Mouse (Mus musculus) heart, postnatal 25 days (tissue): ENCODE results near the gene Stk11. TPM values are rescaled to one million over a fixed set of nuclear protein-coding genes. Genes with fewer than 3 reads are reported as not detected.

Experiments
- DNase-seq: peaks from one replicate; pipeline ENCODE4 v3.0.0; 2022; ENCODE audit warnings: low spot score
- intact Hi-C: fragments of 180-260 bp; cut with DNase I; formaldehyde crosslinking; loops from one replicate; pipeline ENCODE4 v1.15.1; 2025
- total RNA-seq, 2 experiments: library from RNA; stranded (reverse); gene quantifications; 2 replicates each; pipeline ENCODE4 v1.2.3; 2021

Stk11 gene
- total RNA-seq, 2 experiments from 2014 or later, result 133 to 138 TPM

DNA sequence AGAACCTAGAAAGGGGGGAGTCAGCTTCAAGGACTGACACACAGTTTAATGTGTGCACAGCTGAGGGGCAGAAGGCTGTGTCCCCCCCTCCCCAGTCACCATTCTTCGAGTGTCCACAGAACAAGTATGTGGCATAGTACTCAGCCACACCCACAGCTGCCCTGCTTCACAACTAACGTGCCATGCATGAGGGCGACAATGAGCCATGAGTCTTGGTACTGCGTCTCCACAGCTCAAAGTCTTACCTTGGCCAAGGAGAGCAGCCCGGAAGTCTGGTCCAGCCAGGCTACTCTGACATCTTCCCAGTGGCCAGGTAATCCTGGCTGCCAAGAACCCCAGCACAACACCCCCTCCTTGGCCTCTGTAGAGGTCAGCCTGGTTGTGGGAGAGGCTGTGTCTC lies 22.9 kb upstream of the Stk11 start:
- no peak for DNase-seq
- intact Hi-C loops, result no loop called here

DNA sequence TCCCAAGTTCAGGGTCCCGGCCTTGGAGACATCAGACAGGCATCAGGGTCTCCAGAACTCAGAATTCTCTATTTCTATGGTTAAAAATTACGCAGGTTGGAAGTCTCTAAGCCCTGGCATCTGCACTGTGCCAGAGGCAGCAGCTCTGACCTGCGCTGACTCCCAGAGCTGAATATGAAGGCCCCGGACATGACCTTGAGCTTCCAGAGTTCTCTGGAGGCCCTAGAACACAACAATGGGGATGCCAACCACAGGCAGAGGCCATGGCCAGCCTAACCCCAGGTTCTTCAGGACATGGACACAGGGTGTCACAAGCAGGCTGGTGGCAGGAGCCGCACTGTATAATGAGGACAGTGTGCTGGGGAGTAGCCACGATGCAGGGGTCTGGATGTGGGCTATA lies 21.5 kb upstream of the Stk11 start:
- intact Hi-C loops, result no loop called here
- DNase-seq, result no peak

DNA sequence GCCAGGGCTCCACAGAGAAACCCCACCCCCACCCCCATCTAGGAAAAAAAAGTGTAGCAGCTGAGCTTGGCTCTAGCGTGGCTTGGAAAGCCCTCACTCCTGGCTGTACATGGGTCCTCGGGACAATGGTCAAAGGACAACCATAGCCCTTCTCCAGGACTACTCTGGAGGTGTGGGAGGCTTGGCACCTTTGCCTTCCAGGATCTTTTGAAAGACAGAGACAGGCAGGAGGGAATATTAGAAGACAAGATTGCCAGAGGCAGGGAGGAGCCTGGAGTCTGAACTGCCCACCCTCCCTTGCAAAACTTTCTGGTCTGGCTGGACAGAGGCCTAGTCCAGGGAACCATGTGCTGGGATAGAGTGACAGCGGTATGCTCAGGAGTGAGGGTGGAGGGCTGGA lies 20.9 kb upstream of the Stk11 start:
- DNase-seq, result no peak
- intact Hi-C loops, result no loop called here

DNA sequence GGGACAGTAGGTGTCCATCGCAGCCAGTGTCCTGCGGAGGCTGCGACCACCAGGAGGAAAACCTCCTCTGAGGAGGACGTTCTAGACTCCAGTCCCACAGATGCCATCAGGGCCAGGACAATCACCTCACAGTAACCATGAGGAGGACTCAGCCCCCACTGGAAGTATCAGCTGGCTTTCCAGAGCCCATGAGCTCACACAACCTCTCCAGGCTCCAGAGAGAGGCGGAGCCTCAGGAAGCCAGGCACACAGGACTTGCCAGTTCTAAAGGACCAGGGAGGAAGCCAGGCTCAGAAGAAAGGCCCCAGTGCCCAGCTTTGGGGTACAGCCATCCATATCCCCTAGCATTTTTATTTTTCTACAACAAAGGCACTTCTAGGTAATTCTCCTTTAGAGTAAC lies 20.1 kb upstream of the Stk11 start:
- DNase-seq, result no peak
- intact Hi-C loops, result no loop called here

DNA sequence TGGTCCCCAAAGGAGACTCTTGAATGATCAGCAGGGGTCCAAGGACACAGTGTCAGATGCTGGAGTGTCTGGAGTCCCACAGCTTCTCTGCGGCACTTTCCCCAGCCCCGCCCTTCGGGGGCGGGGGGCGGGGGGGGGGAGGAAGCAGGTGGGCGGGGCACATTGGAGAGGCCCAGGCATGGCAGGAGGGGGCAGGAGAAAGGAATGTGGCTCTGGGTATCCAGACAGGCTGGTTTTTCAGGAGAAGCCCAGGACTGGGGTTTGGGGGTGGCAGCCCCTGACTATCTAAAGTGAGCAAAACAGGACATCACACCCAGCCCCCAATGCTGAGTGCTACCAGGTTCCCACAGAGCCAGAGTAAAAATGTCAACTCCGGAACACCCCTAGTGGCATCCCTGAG lies 18.3 kb upstream of the Stk11 start:
- intact Hi-C loops, result no loop called here
- no peak for DNase-seq

DNA sequence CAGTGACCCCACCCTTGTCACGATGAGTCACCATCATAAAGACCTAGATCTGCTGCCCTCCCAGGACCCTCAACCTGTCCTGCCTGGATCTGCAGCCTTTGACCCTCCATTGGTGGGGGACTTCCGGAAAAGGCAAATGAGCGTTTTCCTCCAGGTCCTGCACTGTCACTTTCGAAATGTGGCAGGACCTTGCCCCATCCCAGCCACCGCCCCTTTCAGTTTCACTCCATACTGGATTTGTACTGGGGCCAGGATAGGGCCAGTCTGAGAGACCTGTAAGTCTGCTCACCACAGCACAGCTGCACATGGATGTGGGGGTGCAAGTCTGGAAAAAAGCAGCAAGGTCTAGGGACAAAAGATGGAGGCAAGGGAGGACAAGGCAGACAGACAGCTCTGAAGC lies 17.0 kb upstream of the Stk11 start:
- intact Hi-C loops, result no loop called here
- DNase-seq, result no peak

DNA sequence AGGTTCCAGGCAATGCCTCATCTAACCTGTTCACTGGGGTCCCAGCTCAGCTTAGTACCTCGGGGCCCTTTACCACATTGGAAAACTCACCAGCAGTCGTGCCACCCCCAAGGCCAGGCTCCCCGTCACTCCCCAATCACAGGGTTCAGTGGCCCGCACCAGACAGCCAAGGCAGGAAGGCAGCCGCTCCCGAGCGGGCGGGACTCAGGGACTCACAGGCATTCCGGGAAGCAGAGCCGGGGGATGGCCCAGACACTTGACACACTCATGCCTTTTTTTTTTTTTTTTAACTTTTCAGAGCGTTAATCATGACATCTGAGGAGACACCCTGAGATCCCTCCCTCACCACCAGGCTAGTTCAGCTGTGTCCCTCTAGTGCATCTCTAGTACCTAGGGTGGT lies 14.6 kb upstream of the Stk11 start:
- DNase-seq, result no peak
- intact Hi-C loops, result no loop called here

DNA sequence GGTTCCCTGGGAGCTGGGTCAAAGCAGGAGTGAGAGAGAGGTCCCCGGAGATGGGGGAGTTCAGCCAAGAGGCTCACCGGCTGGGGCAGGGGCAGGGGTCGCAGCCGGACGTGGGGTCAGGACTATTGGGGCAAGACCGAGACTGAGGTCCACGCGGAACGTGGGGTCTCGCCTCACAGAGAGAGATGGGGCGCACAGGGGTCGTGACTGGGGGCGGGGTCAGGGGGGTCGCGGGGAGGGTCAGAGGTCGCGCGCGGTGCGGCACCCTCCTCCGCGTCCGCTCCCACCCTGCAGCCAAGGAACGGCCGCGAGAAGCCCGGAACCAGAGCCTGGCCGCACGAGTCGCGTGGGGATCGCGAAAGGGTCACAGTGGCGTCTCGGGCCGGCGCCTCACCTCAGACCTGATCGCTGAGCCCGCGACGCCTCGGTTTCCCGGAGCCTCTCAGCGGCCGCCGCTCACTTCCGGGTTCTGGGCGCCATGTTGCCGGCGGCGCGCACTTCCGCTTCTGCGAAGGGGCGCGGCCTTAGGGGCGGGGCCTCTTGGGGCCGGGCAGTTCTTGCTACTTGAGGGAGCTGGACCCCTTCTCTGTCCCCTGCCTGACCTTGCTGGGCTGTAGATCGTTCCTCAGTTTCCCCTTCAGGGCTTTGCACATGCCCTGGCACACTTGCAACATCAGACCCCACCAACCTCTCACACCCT lies 13.2 kb upstream of the Stk11 start:
- DNase-seq, result peak; percentile 78
- intact Hi-C loops, result no loop called here

DNA sequence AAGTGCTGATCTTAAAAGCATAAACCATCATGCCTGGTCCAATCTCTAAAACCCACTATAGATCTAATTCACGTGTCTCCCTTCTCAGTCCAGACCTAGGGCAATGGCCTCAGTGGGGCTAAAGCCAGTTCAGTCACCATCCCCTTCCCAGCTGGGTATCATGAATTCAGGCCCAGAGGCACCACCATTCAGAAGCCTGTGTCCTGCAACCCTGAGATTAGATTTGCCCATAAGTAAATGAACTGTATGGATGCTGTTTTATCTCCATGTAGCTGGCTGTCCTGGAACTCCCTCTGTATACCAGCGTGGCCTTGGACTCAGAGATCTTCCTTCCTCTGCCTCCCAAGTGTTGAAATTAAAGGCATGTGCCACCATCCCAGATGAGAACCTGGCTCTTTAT lies 12.6 kb upstream of the Stk11 start:
- intact Hi-C loops, result no loop called here

DNA sequence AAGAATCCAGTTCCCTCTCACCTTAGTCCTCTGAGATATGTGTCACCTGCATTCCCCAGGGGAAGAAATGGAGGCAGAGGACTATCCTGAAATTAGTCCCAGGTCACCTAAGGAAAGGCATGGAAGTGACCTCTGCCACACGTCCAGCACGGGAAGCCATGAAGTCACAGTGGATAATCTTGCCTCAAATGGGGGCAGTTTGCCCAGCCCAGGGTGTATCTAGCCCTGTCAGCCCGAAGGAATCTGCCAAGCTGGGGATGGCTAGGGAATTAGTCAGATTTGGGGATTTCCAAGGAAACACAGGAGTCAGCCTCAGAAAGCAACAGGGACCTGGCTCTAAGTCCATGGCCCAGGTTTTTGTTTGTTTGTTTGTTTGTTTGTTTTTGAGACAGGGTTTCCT lies 11.4 kb upstream of the Stk11 start:
- intact Hi-C loops, result no loop called here
- no peak for DNase-seq

More for the DNA sequence above, 12.6 kb upstream of the Stk11 start:
- no peak for DNase-seq

DNA sequence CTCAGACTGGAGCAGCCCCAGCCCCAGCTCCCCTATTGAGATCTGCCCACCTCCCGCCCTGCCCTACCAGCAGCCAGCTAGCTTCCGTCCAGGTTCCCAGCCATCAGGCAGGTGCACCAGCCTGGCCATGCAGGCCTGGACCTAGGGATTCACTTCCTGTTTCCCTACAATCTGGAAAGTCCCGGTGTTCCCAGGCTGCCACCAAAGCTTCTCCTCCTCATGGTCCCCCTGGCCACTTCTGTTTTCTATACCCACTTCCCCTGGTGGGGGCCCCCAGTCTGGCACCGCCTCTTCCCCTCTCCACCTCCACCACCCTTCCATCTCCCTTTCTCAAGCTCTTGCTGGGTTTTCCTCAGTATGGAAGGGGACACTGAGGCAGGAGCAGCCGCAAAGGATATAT lies 10.1 kb upstream of the Stk11 start, which contains the start of gene Sbno2:
TSS of gene Sbno2 (minus strand) at position 112 of the 400 bp plus-strand sequence.
- intact Hi-C loops, result no loop called here
- DNase-seq, result no peak

DNA sequence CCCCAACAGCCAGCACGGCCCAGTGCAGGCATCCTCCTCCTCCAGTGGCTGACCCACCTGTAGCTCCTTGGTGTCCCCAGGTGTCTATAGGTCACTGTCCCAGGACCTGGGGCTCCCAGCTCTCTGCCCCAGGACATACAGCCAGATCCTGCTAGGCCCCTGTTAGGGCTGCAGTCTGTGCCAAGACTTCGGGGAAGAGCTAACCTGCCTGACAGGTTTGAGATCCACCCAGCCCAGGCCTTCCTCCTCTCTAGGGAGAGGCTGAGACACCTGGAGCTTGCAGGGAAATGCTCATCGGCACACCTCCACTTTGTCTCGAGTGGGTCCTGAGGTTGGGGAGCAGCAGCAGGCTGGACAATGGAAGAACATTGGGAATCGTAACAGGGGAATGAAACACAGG lies 9.7 kb upstream of the Stk11 start:
- DNase-seq, result no peak
- intact Hi-C loops, result no loop called here

DNA sequence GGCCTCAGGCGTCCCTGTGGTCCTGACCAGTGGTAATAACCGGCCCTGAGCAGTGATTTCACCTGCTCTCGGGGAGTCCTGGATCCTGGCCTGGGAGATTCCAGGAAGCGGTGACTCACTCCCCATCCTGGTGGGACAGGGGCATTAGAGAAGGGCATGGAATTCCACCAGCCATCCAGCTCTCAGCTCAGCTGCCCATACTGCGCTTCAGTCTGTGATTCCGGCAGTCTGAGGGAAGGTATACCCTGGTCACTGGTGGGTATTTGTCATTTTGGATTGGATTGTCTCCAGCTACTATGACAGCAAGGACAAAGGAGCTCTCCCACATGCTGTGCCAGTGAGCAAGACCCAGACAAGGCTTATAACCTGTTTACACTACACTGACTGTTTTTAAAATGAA lies 7.9 kb upstream of the Stk11 start:
- no peak for DNase-seq
- intact Hi-C loops, result no loop called here

DNA sequence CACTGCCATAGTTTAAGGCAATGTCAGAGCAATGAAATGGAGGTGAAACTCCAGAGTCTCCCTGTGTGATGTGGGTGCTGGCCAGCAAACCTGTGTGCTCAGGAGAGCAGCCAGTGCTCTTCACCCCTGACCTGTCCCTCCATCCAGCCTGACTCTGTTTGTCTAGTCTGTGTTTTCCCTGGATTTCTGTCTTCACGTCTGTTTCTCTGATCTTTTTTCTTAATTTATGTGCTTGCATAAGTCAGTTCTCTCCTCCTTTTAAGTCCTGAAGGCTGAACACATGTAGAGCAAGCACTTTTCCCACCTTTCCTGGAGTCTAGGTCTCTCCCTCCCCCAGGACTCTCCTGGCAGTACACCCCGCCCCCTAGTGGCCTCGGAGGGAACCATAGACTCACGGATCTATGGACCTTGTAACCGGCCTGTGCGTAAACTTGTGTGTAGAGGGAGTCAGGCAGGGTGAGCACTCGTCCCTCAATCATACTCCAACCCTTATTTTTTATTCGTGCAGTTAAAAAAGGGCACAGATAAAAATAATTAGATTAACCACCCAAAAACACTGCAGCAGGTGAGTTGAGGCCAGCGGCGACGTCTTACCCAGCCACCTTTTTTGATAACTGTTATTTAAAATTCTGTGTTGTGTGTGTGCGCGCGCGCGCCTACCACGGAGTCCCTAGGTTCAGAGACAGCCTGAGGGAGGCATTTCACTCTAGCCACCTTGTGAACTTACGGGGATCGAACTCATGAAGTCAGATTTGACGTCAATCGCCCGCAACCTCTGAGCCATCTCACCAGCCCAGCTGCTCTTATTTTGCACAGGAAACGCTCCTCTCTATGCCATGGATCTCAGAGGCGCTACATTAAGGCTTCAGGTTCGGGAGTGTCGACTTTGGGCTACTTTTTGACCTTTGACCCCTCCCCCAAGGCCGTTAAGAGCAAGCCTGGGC lies 990 bp upstream of the Stk11 start:
- peak; percentile 82 for DNase-seq
- intact Hi-C loops, result loop anchor here (2.0 to 5.0 kb wide), 4 partner anchors 42 to 128 kb away; no protein-coding TSS in a partner anchor

DNA sequence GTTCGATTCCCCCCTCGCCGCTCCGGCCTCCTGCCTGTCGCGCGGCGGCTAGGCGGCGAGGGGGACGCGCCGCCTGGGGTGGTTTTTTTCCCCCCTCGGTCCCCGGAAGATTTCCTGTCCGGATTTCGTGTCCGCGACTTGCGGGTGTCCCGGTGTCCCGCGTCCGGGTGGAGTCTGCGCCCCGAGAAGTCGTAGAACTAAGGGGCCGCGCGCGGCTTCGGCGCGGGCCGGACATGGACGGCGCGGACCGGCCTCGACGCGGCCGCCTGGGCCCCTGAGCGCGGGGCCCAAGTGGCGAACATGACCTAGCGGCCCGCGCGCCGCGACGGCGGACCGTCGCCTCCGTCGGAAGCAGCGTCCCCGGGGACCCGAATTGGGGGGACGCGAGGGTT lies 337 bp downstream of the Stk11 start:
- intact Hi-C loops, result loop anchor here (2.0 kb wide), 4 partner anchors 27 to 189 kb away; partner anchors contain the start of gene Arid3a
- no peak for DNase-seq

DNA sequence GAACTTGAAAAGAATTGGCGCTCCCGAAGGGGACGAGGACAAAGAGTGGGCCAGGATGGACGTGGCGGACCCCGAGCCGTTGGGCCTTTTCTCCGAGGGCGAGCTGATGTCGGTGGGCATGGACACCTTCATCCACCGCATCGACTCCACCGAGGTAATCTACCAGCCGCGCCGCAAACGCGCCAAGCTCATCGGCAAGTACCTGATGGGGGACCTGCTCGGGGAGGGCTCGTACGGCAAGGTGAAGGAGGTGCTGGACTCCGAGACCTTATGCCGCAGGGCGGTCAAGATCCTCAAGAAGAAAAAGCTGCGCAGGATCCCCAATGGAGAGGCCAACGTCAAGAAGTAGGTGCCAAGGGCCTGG lies 942 bp downstream of the Stk11 start:
- intact Hi-C loops, result loop anchor here (2.0 kb wide), 2 partner anchors 26 to 190 kb away; partner anchors contain the start of gene Arid3a
- no peak for DNase-seq

DNA sequence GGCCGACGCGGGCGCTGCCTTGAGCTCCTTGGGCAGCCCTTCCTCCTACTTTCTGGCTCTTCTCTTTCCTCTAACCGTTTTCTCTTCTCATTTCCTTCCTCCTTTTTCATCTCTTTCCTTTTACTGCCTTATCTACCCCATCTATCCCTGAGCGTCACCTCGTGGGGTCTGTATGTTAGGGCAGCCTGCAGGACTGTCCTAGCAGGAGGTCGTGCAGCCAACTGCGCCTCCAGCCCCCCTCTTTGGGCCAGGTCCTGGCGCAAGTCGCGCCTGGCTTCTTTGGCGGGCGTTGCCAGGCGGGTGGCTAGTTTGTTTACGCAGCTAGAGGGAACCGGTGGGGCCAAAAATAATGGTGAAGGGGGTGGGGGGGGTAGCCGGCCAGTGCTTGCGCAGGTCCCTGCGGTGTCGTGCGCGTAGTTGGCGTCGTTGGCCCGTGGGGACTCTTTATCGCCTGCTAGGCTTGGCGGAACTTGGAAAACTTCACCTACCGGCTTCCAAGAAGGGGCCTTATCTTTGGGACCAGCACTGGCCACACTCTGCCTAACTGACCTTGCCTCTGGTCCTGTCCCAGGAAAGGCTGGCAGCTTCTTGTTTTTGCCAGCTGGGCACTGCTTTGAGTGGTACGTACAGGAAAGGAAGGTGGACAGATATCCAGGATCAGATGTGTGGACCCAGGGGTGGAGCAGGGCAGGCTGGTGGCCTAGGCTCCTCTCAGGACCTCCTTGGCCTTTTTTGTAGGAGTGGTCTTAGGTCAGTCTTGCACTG lies 1.5 kb downstream of the Stk11 start:
- intact Hi-C loops, result loop anchor here (2.0 kb wide), 2 partner anchors 26 to 190 kb away; partner anchors contain the start of gene Arid3a
- peak; percentile 63 for DNase-seq

DNA sequence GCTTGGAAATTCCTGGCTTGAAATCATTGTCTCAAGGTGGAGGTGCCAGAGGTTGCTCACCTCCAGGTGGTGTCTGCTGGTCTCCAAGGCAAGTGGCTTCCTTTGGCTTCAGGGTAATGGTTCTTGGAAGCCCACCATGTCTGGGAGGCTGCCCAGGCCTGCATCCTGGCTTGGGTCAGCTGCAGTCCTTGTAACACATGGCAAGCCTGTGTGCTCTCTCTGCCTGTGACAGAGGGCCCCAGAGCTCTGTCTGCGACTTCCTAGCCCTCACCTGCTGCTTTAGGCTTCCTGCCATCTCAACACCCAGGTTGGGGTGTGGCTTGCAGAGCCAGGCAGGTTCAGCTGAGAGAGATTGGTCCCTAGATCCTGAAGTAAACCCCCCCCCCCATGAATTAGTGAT lies 2.1 kb downstream of the Stk11 start:
- no peak for DNase-seq
- intact Hi-C loops, result loop anchor here (2.0 kb wide), 2 partner anchors 25 to 191 kb away; partner anchors contain the start of gene Arid3a

DNA sequence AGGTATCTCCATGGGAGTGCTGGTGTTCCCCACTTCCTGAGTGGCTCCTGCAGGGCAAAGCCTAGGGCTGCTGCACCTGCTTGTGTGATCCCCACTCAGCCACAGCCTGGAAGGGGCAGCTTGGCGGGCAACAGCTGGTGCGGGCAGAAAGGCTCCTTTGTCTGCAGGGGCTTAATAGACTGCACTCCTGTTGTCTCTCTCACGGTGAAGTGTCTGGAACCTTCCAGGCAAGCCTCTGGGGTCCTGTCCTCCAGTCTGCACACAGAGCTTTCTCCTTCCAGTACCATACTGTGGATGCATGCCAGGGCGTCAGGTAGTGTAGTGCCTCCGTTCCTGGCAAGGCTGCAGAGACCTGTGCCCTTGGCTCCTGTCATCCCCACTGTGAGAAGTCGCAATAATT lies 2.9 kb downstream of the Stk11 start:
- DNase-seq, result no peak
- intact Hi-C loops, result no loop called here

DNA sequence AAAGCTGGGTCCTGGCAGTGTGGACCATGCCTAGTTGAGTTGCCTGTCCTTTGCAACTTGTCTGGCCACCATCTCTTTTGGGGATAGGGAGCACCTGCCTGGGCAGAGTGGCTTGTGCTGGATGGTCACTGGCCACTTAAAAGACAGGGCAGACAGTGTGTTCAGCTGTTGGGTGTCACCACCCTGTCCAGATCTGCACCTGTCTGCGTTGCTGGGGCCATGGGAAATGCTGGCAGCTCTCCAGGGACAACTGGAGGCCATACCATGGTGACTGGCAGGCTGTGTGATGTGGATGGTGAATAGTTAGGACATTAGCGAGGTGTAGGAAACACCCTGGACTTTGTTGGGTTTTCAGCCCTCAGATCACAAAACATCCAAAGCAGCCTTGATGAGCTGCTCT lies 4.5 kb downstream of the Stk11 start:
- intact Hi-C loops, result no loop called here
- no peak for DNase-seq
